Mouse (Mus musculus): ENCODE measurements around the gene Clec4b2.

- TF ChIP-seq CTCF (IDR thresholded peaks at IDR 0.05; ENCODE audit: low read depth) (no peak), EP300 (optimal IDR thresholded peaks at IDR 0.05) (no peak)
These were observed 2.6 kb upstream of the Clec4b2 start for GRCm38 (mm10) chr6:123170106-123170505.

Measured in stomach, postnatal 0 days (tissue).